Mouse (Mus musculus) embryonic facial prominence, embryonic 13.5 days (tissue): ENCODE results near the gene Gm14393. TPM values are rescaled to one million over a fixed set of nuclear protein-coding genes. Genes with fewer than 3 reads are reported as not detected.
"Not testable (repeated sequence)": the region's sequence is repeated elsewhere in the genome, so short reads cannot be mapped to it uniquely, and the experiment has no call there.

Experiments used
- ATAC-seq: fragments of 200-750 bp; cut with Nextera tagmentation; 2 replicates; pipeline ENCODE4 v1.8.0; 2017; ENCODE audit warnings: low read depth; ENCODE audit not compliant: insufficient number of reproducible peaks, insufficient read depth, low FRiP score, low TSS enrichment
- H3K27ac ChIP-seq: fragments of 300-500 bp; sonication (generic); 2 replicates; pipeline ENCODE4 v1.5.1; 2015; ENCODE audit warnings: moderate library complexity, mild to moderate bottlenecking, inconsistent platforms
- H3K27me3 ChIP-seq: fragments of 300-500 bp; sonication (generic); 2 replicates; pipeline ENCODE4 v1.6.1; 2015; ENCODE audit warnings: mild to moderate bottlenecking, inconsistent platforms
- H3K36me3 ChIP-seq: fragments of 300-500 bp; sonication (generic); 2 replicates; pipeline ENCODE4 v1.6.1; 2015; ENCODE audit warnings: mild to moderate bottlenecking, inconsistent platforms
- H3K4me1 ChIP-seq: fragments of 300-500 bp; sonication (generic); 2 replicates; pipeline ENCODE4 v1.6.1; 2015; ENCODE audit warnings: inconsistent platforms
- H3K4me2 ChIP-seq: fragments of 300-500 bp; sonication (generic); 2 replicates; pipeline ENCODE4 v1.6.1; 2015; ENCODE audit warnings: moderate library complexity, mild to moderate bottlenecking, inconsistent platforms
- H3K4me3 ChIP-seq: fragments of 300-500 bp; sonication (generic); 2 replicates; pipeline ENCODE4 v1.5.1; 2015; ENCODE audit warnings: mild to moderate bottlenecking, inconsistent platforms
- H3K9ac ChIP-seq: fragments of 300-500 bp; sonication (generic); 2 replicates; pipeline ENCODE4 v1.6.1; 2015; ENCODE audit warnings: mild to moderate bottlenecking, inconsistent platforms
- H3K9me3 ChIP-seq: fragments of 300-500 bp; sonication (generic); 2 replicates; pipeline ENCODE4 v1.6.1; 2016; ENCODE audit warnings: inconsistent platforms
- WGBS: fragments of 180-500 bp; shearing (Covaris S2); methylation state at CpG from one replicate; pipeline ENCODE4 v1.1.7; 2015; ENCODE audit warnings: mixed read lengths; 5-methylcytosine and 5-hydroxymethylcytosine counted together
- polyA plus RNA-seq: library from polyadenylated mRNA; unstranded; fragments of >200 nt; fragmentation: Nextera tagmentation; extraction: Ambion mirVana; gene quantifications from 2 replicates; pipeline ENCODE4 v1.2.1, GENCODE M21; 2015

Gm14393 gene
- 1.4 TPM in 1 of 2 replicates, not detected in the other for polyA plus RNA-seq

DNA sequence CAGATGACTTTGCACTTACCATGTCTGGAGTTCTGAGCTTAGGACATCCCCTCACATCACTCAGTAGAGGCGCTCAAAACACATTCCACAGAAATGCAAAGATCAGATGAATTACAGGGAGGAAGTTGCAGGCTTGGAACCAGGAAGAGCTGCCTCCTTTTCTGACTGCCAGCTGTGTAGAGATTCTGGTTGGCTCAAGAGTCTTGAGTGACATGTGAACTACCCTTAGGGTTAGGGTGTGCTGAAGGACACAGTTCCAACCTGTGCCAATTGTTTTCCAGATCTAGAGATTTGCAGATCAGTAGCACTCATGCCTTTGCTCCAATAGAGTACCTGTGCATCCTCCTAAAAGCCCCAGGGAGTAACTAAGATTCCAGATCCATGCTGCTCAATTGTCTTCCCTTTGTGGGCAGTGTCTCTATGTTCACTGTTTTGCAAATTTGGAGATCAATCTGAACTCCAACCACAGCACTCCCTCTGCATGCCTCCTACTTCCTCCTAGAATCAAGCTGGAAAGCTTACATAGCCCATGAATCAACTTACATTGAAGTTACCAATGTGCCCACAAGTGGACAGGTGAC lies at the start of gene Gm14393:
Gm14393 (minus strand) TSS at position 101 of the 581 bp plus-strand sequence.
- H3K9ac ChIP-seq, H3K4me3 ChIP-seq, H3K36me3 ChIP-seq, H3K27me3 ChIP-seq, H3K4me2 ChIP-seq, ATAC-seq, H3K4me1 ChIP-seq, H3K27ac ChIP-seq, H3K9me3 ChIP-seq: not testable (repeated sequence)
- WGBS: 68% methylated on average over 1 of the region's 1 CpGs

- H3K27me3 ChIP-seq, H3K9me3 ChIP-seq, ATAC-seq, H3K4me3 ChIP-seq, H3K36me3 ChIP-seq, H3K4me2 ChIP-seq, H3K4me1 ChIP-seq, H3K9ac ChIP-seq, H3K27ac ChIP-seq: not testable (repeated sequence)
- 96% methylated on average over 27 of the region's 27 CpGs for WGBS
Observed at GRCm38 (mm10) chr2:175044268-175044667, 23.3 kb downstream of the Gm14393 start.

Other genes with a start within 250 kb of the Gm14393 start
- gene Gm14444, start 57.5 kb downstream of the Gm14393 start, polyA plus RNA-seq: not detected in 2 replicates
- 6.8 and 8.5 TPM in 2 replicates for gene Gm14399, start 74.2 kb upstream of the Gm14393 start, polyA plus RNA-seq
- gene Gm14443, start 108.1 kb upstream of the Gm14393 start, polyA plus RNA-seq: 1.8 and 2.0 TPM in 2 replicates
- gene Gm14391, start 139.1 kb upstream of the Gm14393 start, polyA plus RNA-seq: 4.2 and 9.3 TPM in 2 replicates
- gene Gm14440, start 207.3 kb upstream of the Gm14393 start, polyA plus RNA-seq: 0.49 and 4.6 TPM in 2 replicates